Comparison of ENCODE assay signal across 8 mouse cellular contexts in genomic region chr3:79161834-79162401, GRCm38 (mm10).
A peak's percentile ranks its signal among the peaks of the same experiment; 100 is the strongest.
DNase-seq lines count a peak whose midpoint lies in the region; ATAC-seq lines count a peak whose summit lies in the region.

No protein-coding gene starts in this region.

- no peak for ATAC-seq in kidney, embryonic 16.5 days (ENCODE audit: low FRiP score, low TSS enrichment)
- ATAC-seq in kidney, embryonic 14.5 days (ENCODE audit: low FRiP score, low TSS enrichment) = no peak
- ATAC-seq in midbrain, embryonic 14.5 days (ENCODE audit: low FRiP score, low TSS enrichment) = no peak

- H3K9ac ChIP-seq in kidney, embryonic 16.5 days (replicated peaks; ENCODE audit: low read length) = no peak overlapping the region
- H3K9ac ChIP-seq in kidney, embryonic 14.5 days (ENCODE audit: low read depth, low read length) = no peak overlapping the region
- H3K9ac ChIP-seq in midbrain, embryonic 14.5 days (replicated peaks; ENCODE audit: low read length) = peak overlapping the region; percentile 34; the same call in 1 of the 2 replicates

- no peaks in the 10 kb centered on the region for H3K9me3 ChIP-seq in kidney, embryonic 16.5 days (ENCODE audit: low read length)
- no peaks in the 10 kb centered on the region for H3K9me3 ChIP-seq in kidney, embryonic 14.5 days (ENCODE audit: control insufficient read depth, low read length)
- H3K9me3 ChIP-seq in midbrain, embryonic 14.5 days (ENCODE audit: control insufficient read depth, low read length) = no peaks in the 10 kb centered on the region

- H3K4me2 ChIP-seq in kidney, embryonic 16.5 days (replicated peaks; ENCODE audit: low read depth, low read length) = peak overlapping the region; percentile 19; the same call in 1 of the 2 replicates
- H3K4me2 ChIP-seq in kidney, embryonic 14.5 days (replicated peaks; ENCODE audit: low read depth, low read length) = no peak overlapping the region
- peak overlapping the region; percentile 43 for H3K4me2 ChIP-seq in midbrain, embryonic 14.5 days (ENCODE audit: low read length)

- no peaks in the 10 kb centered on the region for H3K27me3 ChIP-seq in kidney, embryonic 16.5 days (ENCODE audit: insufficient read depth, low read length)
- no peaks in the 10 kb centered on the region for H3K27me3 ChIP-seq in kidney, embryonic 14.5 days (ENCODE audit: control insufficient read depth, insufficient read depth, low read length)
- no peaks in the 10 kb centered on the region for H3K27me3 ChIP-seq in midbrain, embryonic 14.5 days (ENCODE audit: control insufficient read depth, insufficient read depth, low read length)

- peaks cover 5% of the 10 kb centered on the region; the same call in 1 of the 2 replicates for H3K4me1 ChIP-seq in kidney, embryonic 16.5 days (ENCODE audit: insufficient read depth, low read length)
- H3K4me1 ChIP-seq in kidney, embryonic 14.5 days (ENCODE audit: control insufficient read depth, insufficient read depth, low read length) = peaks cover 8% of the 10 kb centered on the region; the same call in 1 of the 2 replicates
- peaks cover 17% of the 10 kb centered on the region for H3K4me1 ChIP-seq in midbrain, embryonic 14.5 days (ENCODE audit: control insufficient read depth, insufficient read depth, low read length)

- DNase-seq in cerebellum, postnatal 25 days = peak; percentile 56 to 63
- DNase-seq in heart, postnatal 10 days = peak; percentile 61 to 71
- peak; percentile 40 for DNase-seq in midbrain, embryonic 14.5 days
- no peak for DNase-seq in right cerebral cortex, adult 2 months (ENCODE audit: low spot score in 2 of 2)
- no peak for DNase-seq in frontal cortex, adult 2 months (ENCODE audit: extremely low spot score in 1 of 2, low spot score in 1 of 2)
- no peak for DNase-seq in adrenal gland, postnatal 25 days

- no peaks in the 10 kb centered on the region for H3K36me3 ChIP-seq in kidney, embryonic 16.5 days (ENCODE audit: insufficient read depth, low read length)
- no peaks in the 10 kb centered on the region for H3K36me3 ChIP-seq in kidney, embryonic 14.5 days (ENCODE audit: control insufficient read depth, insufficient read depth, low read length)
- no peaks in the 10 kb centered on the region for H3K36me3 ChIP-seq in midbrain, embryonic 14.5 days (ENCODE audit: control insufficient read depth, insufficient read depth, low read length)

- intact Hi-C loops in heart, postnatal 10 days (cut with DNase I) = loop anchor here (2.0 kb wide), 1 partner anchor 17 kb away; no protein-coding TSS in a partner anchor

- WGBS in kidney, embryonic 16.5 days = 54% methylated on average over 6 of the region's 6 CpGs
- 60% methylated on average over 6 of the region's 6 CpGs for WGBS in kidney, embryonic 14.5 days
- 47% methylated on average over 6 of the region's 6 CpGs for WGBS in midbrain, embryonic 14.5 days

- no peak overlapping the region for H3K4me3 ChIP-seq in kidney, embryonic 16.5 days (ENCODE audit: low read length)
- no peak overlapping the region for H3K4me3 ChIP-seq in kidney, embryonic 14.5 days (ENCODE audit: low read length)
- no peak overlapping the region for H3K4me3 ChIP-seq in midbrain, embryonic 14.5 days (replicated peaks; ENCODE audit: low read depth, low read length)

- peak overlapping the region; percentile 37 for H3K27ac ChIP-seq in kidney, embryonic 16.5 days (ENCODE audit: low read length)
- no peak overlapping the region; the same call in 1 of the 2 replicates for H3K27ac ChIP-seq in kidney, embryonic 14.5 days (ENCODE audit: low read depth, low read length)
- H3K27ac ChIP-seq in midbrain, embryonic 14.5 days (replicated peaks; ENCODE audit: low read depth, low read length) = peak overlapping the region; percentile 71

Comparison
In these comparisons a context has a peak if more than half of its experiments do, and no peak if none do; other contexts are left out.
1. DNase-seq: peak in cerebellum, postnatal 25 days (2 of 2), heart, postnatal 10 days (2 of 2) and midbrain, embryonic 14.5 days (single experiment); none in right cerebral cortex, adult 2 months (0 of 2), frontal cortex, adult 2 months (0 of 2) and adrenal gland, postnatal 25 days (single experiment).